Mouse (Mus musculus): Measurements from ENCODE around the gene Itgbl1. TPM values are rescaled to one million over a fixed set of nuclear protein-coding genes. Genes with fewer than 3 reads are reported as not detected.

The Itgbl1 gene
- polyA plus RNA-seq, 1 experiment from 2014 or later, result 4.1 TPM

Other genes with a start within 250 kb of the Itgbl1 start
- gene Nalcn, start 32.8 kb upstream of the Itgbl1 start, polyA plus RNA-seq (2015; fragmentation: Nextera tagmentation; extraction: Ambion mirVana), result 13.6 and 16.3 TPM in 2 replicates